Mouse (Mus musculus): Measurements from ENCODE around the gene Medag. TPM values are rescaled to one million over a fixed set of nuclear protein-coding genes. Genes with fewer than 3 reads are reported as not detected.

The Medag gene
- polyA plus RNA-seq, 1 experiment = 0.61 TPM

DNA sequence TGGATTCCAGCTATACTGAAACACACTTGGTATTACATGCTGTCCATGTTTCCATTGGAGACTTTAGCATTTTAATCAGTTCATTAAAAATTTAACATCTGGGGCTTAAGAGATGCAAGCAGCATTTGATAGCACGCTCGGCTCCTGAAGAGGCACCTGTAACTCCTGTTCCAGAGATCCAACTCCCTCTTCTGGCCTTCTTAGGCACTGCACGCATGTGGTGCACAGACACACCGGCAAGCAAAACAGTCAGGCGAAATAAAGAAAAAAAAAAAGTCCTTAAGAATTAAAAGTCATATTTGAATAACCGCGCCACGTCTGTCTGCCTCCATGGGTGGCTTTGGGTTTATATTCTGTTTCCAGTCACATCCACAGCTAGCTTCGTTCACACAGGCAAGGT, 62.6 kb downstream of the Medag start:
- Histone ChIP-seq H3K36me3 (ENCODE audit: control insufficient read depth, insufficient read depth) (no peaks in the 10 kb centered on the region), H3K4me2 (ENCODE audit: low read depth) (no peak overlapping the region), H3K4me3 (no peak overlapping the region), H3ac (ENCODE audit: control insufficient read depth, insufficient read length) (no peak overlapping the region), H3K27me3 (ENCODE audit: control insufficient read depth, insufficient read depth, insufficient read length) (no peaks in the 10 kb centered on the region), H3K79me2 (ENCODE audit: control insufficient read depth, insufficient read depth) (no peaks in the 10 kb centered on the region)
- TF ChIP-seq POLR2AphosphoS2 (IDR thresholded peaks at IDR 0.05; ENCODE audit: insufficient read length, low read depth) (no peak), E2F4 (IDR thresholded peaks at IDR 0.05; ENCODE audit: insufficient read depth) (no peak), CEBPB (IDR thresholded peaks at IDR 0.05; ENCODE audit: insufficient read depth, poor library complexity, severe bottlenecking) (no peak), REST (IDR thresholded peaks at IDR 0.05; ENCODE audit: insufficient read depth, insufficient read length) (no peak), SRF (IDR thresholded peaks at IDR 0.05; ENCODE audit: control insufficient read depth, insufficient read length, low read depth) (no peak)

DNA sequence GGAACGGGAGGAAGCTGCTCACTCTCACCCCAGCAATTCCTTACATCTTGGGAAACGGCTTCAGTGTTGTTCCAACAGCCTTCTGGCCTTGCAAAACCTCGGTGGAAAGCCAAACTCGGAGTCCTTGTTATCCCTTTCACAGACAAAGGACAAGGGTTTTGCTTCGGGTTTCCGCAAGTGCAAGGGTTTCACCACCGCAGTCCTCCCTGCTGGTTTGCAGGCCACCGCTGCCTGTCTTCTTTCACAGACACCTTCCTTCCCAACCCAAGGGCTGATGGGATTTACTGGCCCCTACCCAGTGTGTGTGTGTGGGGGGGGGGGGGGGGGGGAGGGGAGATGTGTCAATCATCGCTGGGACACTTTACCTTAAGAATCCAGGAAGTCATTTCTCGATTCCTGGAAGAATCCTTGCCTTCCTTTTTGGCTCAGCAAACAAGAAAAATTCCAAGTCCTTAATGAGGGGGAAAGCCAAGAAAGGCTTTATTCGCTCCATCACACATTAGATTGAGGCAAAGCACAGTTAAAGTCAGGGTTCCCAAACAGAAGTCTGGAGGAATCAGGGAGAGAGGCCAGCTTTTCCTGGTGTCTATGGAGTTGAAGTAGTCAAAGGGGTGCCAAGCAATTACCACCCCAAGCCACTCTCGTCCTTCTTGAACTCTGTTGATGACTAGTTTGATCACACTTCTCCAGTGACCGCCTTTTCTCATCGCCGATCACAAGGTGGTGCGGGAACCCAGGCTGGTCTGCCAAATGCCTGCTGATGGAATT, 63.3 kb downstream of the Medag start:
- no peak for TF ChIP-seq SRF (IDR thresholded peaks at IDR 0.05; ENCODE audit: control insufficient read depth, insufficient read length, low read depth)
- no peak for TF ChIP-seq USF1 (IDR thresholded peaks at IDR 0.05; ENCODE audit: low read depth)
- TF ChIP-seq E2F4 (IDR thresholded peaks at IDR 0.05; ENCODE audit: insufficient read depth) = no peak
- TF ChIP-seq POLR2AphosphoS2 (IDR thresholded peaks at IDR 0.05; ENCODE audit: insufficient read length, low read depth) = no peak
- TF ChIP-seq MAX (IDR thresholded peaks at IDR 0.05; ENCODE audit: low read depth) = no peak
- no peak for TF ChIP-seq CEBPB (IDR thresholded peaks at IDR 0.05; ENCODE audit: insufficient read depth, poor library complexity, severe bottlenecking)
- TF ChIP-seq TCF12 (IDR thresholded peaks at IDR 0.05; ENCODE audit: insufficient read depth, poor library complexity, severe bottlenecking) = no peak
- TF ChIP-seq POLR2A (IDR thresholded peaks at IDR 0.05; ENCODE audit: insufficient read length, low read depth) = no peak
- Histone ChIP-seq H3K36me3 (ENCODE audit: control insufficient read depth, insufficient read depth) (no peaks in the 10 kb centered on the region), H3ac (ENCODE audit: control insufficient read depth, insufficient read length) (no peak overlapping the region), H3K27me3 (ENCODE audit: control insufficient read depth, insufficient read depth, insufficient read length) (no peaks in the 10 kb centered on the region), H3K4me3 (no peak overlapping the region), H3K79me2 (ENCODE audit: control insufficient read depth, insufficient read depth) (no peaks in the 10 kb centered on the region), H3K4me2 (ENCODE audit: low read depth) (no peak overlapping the region)

Other genes with a start within 250 kb of the Medag start
- 18.4 TPM for gene Uspl1, start 227.4 kb upstream of the Medag start, polyA plus RNA-seq (2012; fragmentation: generic; extraction: Trizol)
- gene Hmgb1, start 227.3 kb upstream of the Medag start, polyA plus RNA-seq (2012; fragmentation: generic; extraction: Trizol) = 88.6 TPM
- 28.8 TPM for gene Alox5ap, start 147.0 kb upstream of the Medag start, polyA plus RNA-seq (2012; fragmentation: generic; extraction: Trizol)
- gene Tex26, start 27.9 kb downstream of the Medag start, polyA plus RNA-seq (2012; fragmentation: generic; extraction: Trizol) = 0.56 TPM
- gene Wdr95, start 116.9 kb downstream of the Medag start, polyA plus RNA-seq (2012; fragmentation: generic; extraction: Trizol) = 0.07 TPM
- 38.0 TPM for gene Hsph1, start 224.6 kb downstream of the Medag start, polyA plus RNA-seq (2012; fragmentation: generic; extraction: Trizol)

Measured in myocyte (in vitro differentiated cells).